Mouse (Mus musculus) spleen, adult 2 months (tissue): Measurements from ENCODE around the gene Cish.

Source experiments
- CTCF ChIP-seq: fragments of 200-500 bp; IDR thresholded peaks from 2 replicates; pipeline ENCODE4 v1.5.1; 2011; ENCODE audit warnings: mild to moderate bottlenecking, inconsistent platforms; ENCODE audit not compliant: insufficient read depth, insufficient read length, insufficient replicate concordance; ENCODE audit errors: extremely low read depth
- POLR2A ChIP-seq: fragments of 200-500 bp; IDR thresholded peaks from 2 replicates; pipeline ENCODE4 v1.6.1; 2011; ENCODE audit warnings: low read depth, low read length, inconsistent platforms

- TF ChIP-seq POLR2A (no peak), CTCF (no peak)
These were observed 22.6 kb upstream of the Cish start for GRCm38 (mm10) chr9:107273184-107273583.
